Mouse (Mus musculus): Measurements from ENCODE around the gene Ank.

- TF ChIP-seq CTCF (IDR thresholded peaks at IDR 0.05; ENCODE audit: low read depth, low read length) (no peak), POLR2A (IDR thresholded peaks at IDR 0.05; ENCODE audit: insufficient read depth, low read length) (no peak)
These were observed 36.2 kb upstream of the Ank start for GRCm38 (mm10) chr15:27430241-27430640.

Data from ES-Bruce4 (cell line).